Mouse (Mus musculus) midbrain, embryonic 16.5 days (tissue): ENCODE results near the gene Klra3. TPM values are rescaled to one million over a fixed set of nuclear protein-coding genes. Genes with fewer than 3 reads are reported as not detected.
"Not testable (repeated sequence)": the region's sequence is repeated elsewhere in the genome, so short reads cannot be mapped to it uniquely, and the experiment has no call there.

Experiments
- ATAC-seq: fragments of 200-750 bp; cut with Nextera tagmentation; 2 replicates; pipeline ENCODE4 v1.8.0; 2017; ENCODE audit warnings: moderate TSS enrichment
- H3K27ac ChIP-seq: fragments of 300-500 bp; sonication (generic); 2 replicates; pipeline ENCODE4 v1.5.1; 2014; ENCODE audit warnings: mild to moderate bottlenecking, low read length, mixed read lengths
- H3K27me3 ChIP-seq: fragments of 300-500 bp; sonication (generic); 2 replicates; pipeline ENCODE4 v1.6.1; 2014; ENCODE audit warnings: low read depth, low read length, mixed read lengths; ENCODE audit not compliant: control insufficient read depth, insufficient read depth
- H3K36me3 ChIP-seq: fragments of 300-500 bp; sonication (generic); 2 replicates; pipeline ENCODE4 v1.6.1; 2014; ENCODE audit warnings: mild to moderate bottlenecking, low read length, moderate library complexity, mixed read lengths; ENCODE audit not compliant: control insufficient read depth, insufficient read depth
- H3K4me1 ChIP-seq: fragments of 300-500 bp; sonication (generic); 2 replicates; pipeline ENCODE4 v1.6.1; 2014; ENCODE audit warnings: mild to moderate bottlenecking, low read length, mixed read lengths; ENCODE audit not compliant: control insufficient read depth, insufficient read depth
- H3K4me2 ChIP-seq: fragments of 300-500 bp; sonication (generic); 2 replicates; pipeline ENCODE4 v1.6.1; 2014; ENCODE audit warnings: mild to moderate bottlenecking, low read length, mixed read lengths
- H3K4me3 ChIP-seq: fragments of 300-500 bp; sonication (generic); 2 replicates; pipeline ENCODE4 v1.5.1; 2014; ENCODE audit warnings: low read depth, mild to moderate bottlenecking, low read length, moderate library complexity, mixed read lengths
- H3K9ac ChIP-seq: fragments of 300-500 bp; sonication (generic); 2 replicates; pipeline ENCODE4 v1.6.1; 2014; ENCODE audit warnings: low read depth, low read length, mixed read lengths
- H3K9me3 ChIP-seq: fragments of 300-500 bp; sonication (generic); replicated peaks from 2 replicates; pipeline ENCODE4 v1.6.1; 2014; ENCODE audit warnings: mild to moderate bottlenecking, low read length, mixed read lengths; ENCODE audit not compliant: control insufficient read depth, poor library complexity, severe bottlenecking
- WGBS: fragments of 180-500 bp; shearing (Covaris S2); extraction: QIAGEN DNeasy Blood & Tissue Kit; methylation state at CpG from one replicate; pipeline ENCODE4 v1.1.7; 2014; 5-methylcytosine and 5-hydroxymethylcytosine counted together
- polyA plus RNA-seq: library from polyadenylated mRNA; unstranded; fragments of >200 nt; fragmentation: Nextera tagmentation; extraction: Ambion mirVana; gene quantifications from 2 replicates; pipeline ENCODE4 v1.2.1, GENCODE M21; 2015

The Klra3 gene
- not detected in 2 replicates for polyA plus RNA-seq

- no peak within 1 kb of the TSS for H3K9ac ChIP-seq
- no peaks in the 10 kb centered on the region for H3K27me3 ChIP-seq
- H3K27ac ChIP-seq: no peak within 1 kb of the TSS
- H3K9me3 ChIP-seq: peaks cover 2% of the 10 kb centered on the region; the same call in 1 of the 2 replicates
- ATAC-seq: no peak
- H3K4me3 ChIP-seq: no peak within 1 kb of the TSS
- 85% methylated on average over 8 of the region's 8 CpGs for WGBS
- H3K4me1 ChIP-seq: no peaks in the 10 kb centered on the region
- no peaks in the 10 kb centered on the region for H3K36me3 ChIP-seq
- no peak within 1 kb of the TSS for H3K4me2 ChIP-seq
Observed at GRCm38 (mm10) chr6:130337411-130337810, at the start of gene Klra3. Klra3 (minus strand) TSS chr6:130337574.

GRCm38 (mm10) chr6:130386750-130387149, 49.4 kb upstream of the Klra3 start, which contains the start of gene Klra1:
Klra1 (minus strand) TSS chr6:130386874.
- Histone ChIP-seq H3K4me3 (no peak within 1 kb of the TSS), H3K27me3 (no peaks in the 10 kb centered on the region), H3K27ac (no peak within 1 kb of the TSS), H3K9ac (no peak within 1 kb of the TSS), H3K36me3 (no peaks in the 10 kb centered on the region), H3K4me2 (no peak within 1 kb of the TSS), H3K9me3 (peaks cover 2% of the 10 kb centered on the region; the same call in 1 of the 2 replicates), H3K4me1 (no peaks in the 10 kb centered on the region)
- 74% methylated on average over 2 of the region's 2 CpGs for WGBS
- no peak for ATAC-seq

GRCm38 (mm10) chr6:130385803-130386202, 48.4 kb upstream of the Klra3 start:
- Histone ChIP-seq H3K9me3 (peaks cover 2% of the 10 kb centered on the region; the same call in 1 of the 2 replicates), H3K9ac (no peak overlapping the region), H3K4me1 (no peaks in the 10 kb centered on the region), H3K27me3 (no peaks in the 10 kb centered on the region), H3K36me3 (no peaks in the 10 kb centered on the region), H3K27ac (no peak overlapping the region), H3K4me2 (no peak overlapping the region), H3K4me3 (no peak overlapping the region)
- 69% methylated on average over 1 of the region's 1 CpGs for WGBS
- ATAC-seq: no peak

GRCm38 (mm10) chr6:130382375-130382774, 45.0 kb upstream of the Klra3 start:
- Histone ChIP-seq H3K9me3 (peaks cover 2% of the 10 kb centered on the region), H3K27me3 (no peaks in the 10 kb centered on the region), H3K4me3 (no peak overlapping the region), H3K36me3 (no peaks in the 10 kb centered on the region), H3K4me1 (no peaks in the 10 kb centered on the region), H3K27ac (no peak overlapping the region), H3K9ac (no peak overlapping the region), H3K4me2 (no peak overlapping the region)
- 83% methylated on average over 4 of the region's 4 CpGs for WGBS
- ATAC-seq: no peak

- not testable (repeated sequence) for H3K4me2 ChIP-seq, H3K9ac ChIP-seq, H3K4me1 ChIP-seq, H3K36me3 ChIP-seq, H3K4me3 ChIP-seq, H3K27me3 ChIP-seq, ATAC-seq, H3K27ac ChIP-seq, H3K9me3 ChIP-seq
- 42% methylated on average over 1 of the region's 1 CpGs for WGBS
Observed at GRCm38 (mm10) chr6:130345381-130345780, 8.0 kb upstream of the Klra3 start.

- ATAC-seq: not testable (repeated sequence)
Observed at GRCm38 (mm10) chr6:130341973-130342372, 4.6 kb upstream of the Klra3 start.

GRCm38 (mm10) chr6:130287984-130288649, 49.3 kb downstream of the Klra3 start:
- no peaks in the 10 kb centered on the region for H3K36me3 ChIP-seq
- no peak for ATAC-seq
- no peaks in the 10 kb centered on the region for H3K27me3 ChIP-seq
- H3K4me2 ChIP-seq: no peak overlapping the region
- no peak overlapping the region for H3K9ac ChIP-seq
- H3K4me3 ChIP-seq: no peak overlapping the region
- no peaks in the 10 kb centered on the region for H3K4me1 ChIP-seq
- H3K27ac ChIP-seq: no peak overlapping the region
- 0 out of 2 replicates have a peak, but pooled peaks cover 2% of the 10 kb centered on the region for H3K9me3 ChIP-seq

More at GRCm38 (mm10) chr6:130341973-130342372, 4.6 kb upstream of the Klra3 start:
- 84% methylated on average over 2 of the region's 2 CpGs for WGBS
- H3K4me2 ChIP-seq, H3K27ac ChIP-seq, H3K9me3 ChIP-seq, H3K36me3 ChIP-seq, H3K9ac ChIP-seq, H3K4me3 ChIP-seq, H3K27me3 ChIP-seq, H3K4me1 ChIP-seq: not testable (repeated sequence)

- not testable (repeated sequence) for H3K4me2 ChIP-seq, H3K36me3 ChIP-seq, H3K27me3 ChIP-seq, H3K9ac ChIP-seq, H3K4me1 ChIP-seq, H3K4me3 ChIP-seq, H3K27ac ChIP-seq, ATAC-seq, H3K9me3 ChIP-seq
- 68% methylated on average over 1 of the region's 1 CpGs for WGBS
Observed at GRCm38 (mm10) chr6:130281828-130282227, 55.5 kb downstream of the Klra3 start, which contains the start of gene Klra10. Klra10 (minus strand) TSS chr6:130281928.
